Mouse (Mus musculus): Measurements from ENCODE around the gene Mrpl55.

Mrpl55 gene

GRCm38 (mm10) chr11:59228122-59228953 is 26.1 kb downstream of the Mrpl55 start, which contains the start of gene Arf1:
Gene Arf1 (minus strand): TSS chr11:59228270.
- DNase-seq: peak; percentile 94 to 95

- DNase-seq: peak in 1 of 2 experiments; percentile 23
These were observed 28.0 kb downstream of the Mrpl55 start for GRCm38 (mm10) chr11:59230144-59230760.

DNA sequence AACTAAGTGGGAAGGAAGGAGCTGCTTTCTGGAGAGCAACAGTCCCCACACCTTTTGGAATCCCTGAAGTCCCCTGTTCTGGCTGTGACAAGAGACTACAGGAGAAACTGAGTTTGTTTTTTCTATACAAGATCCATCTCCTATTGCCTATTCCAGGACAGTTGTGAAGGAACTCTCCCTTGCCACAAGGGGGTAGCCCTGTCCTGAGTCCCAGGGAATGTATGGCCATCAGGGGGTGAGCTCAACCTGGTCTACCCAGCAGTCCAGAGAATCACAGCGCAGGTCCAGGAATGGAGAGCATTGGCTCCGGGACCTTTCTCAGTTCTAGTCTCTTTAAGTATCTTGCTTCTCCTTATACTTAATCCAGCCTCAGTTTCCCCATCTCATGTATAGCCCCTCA is 30.5 kb downstream of the Mrpl55 start:
- no peak for DNase-seq

DNA sequence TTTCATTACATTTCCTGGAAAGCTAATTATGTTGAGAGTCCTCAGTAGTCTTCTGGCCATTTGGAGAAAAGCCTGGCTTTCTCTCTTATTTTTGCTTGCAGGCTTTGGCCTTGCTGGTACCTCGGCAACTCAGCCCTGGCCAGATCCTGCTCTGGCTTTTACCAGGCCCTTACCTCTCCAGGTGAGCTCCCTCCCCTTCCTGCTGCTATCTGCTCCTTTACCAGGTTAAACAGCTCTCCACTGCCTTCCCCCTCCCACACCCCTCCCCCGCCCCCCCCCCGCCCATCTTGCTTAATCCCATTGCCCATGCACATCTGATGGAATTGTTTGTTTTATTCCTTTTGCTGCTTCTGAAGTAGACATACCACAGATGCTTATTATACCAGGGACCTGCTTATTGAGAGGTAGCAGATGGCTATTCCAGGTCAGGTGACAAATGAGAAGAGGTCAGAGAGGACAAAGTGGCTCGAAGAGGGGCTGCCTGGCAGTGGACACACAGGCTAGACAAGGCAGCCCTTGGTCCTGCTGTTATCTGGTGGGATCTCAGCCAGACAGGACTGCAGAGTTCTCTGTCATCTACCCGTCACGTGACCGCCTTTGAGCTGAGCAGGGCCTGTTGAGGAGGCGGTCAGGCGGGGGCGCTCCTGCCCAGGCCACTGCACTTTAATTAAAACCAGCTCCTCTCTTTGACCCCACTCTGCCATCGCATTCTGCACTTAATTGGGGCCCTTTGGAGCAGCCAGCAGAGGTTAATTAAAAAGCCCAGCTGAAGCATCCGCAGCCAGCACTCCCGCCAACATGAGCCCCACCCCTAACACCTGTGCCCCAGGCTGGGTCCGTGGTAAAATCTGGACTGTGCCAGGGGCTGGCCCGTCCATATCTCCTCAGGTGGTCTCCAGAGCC is 36.5 kb downstream of the Mrpl55 start:
- peak in 1 of 2 experiments; percentile 14 for DNase-seq

DNA sequence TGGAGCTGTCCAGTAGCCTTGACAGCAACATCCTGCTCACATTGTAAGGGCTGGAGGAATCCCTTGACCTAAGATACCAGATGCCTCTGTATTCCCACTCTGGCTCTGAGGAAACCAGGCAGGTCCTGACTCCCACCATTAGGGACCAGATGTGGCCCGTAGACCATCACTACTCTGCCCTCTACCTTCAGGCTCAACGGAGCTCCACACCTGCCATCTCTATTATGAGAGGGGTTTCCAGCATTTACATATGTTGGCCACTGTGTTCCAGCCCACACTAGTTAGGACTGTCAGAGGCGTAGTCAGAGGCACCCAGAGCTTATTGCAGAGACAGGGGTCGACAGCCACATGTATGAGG is 37.1 kb downstream of the Mrpl55 start:
- DNase-seq: no peak

DNA sequence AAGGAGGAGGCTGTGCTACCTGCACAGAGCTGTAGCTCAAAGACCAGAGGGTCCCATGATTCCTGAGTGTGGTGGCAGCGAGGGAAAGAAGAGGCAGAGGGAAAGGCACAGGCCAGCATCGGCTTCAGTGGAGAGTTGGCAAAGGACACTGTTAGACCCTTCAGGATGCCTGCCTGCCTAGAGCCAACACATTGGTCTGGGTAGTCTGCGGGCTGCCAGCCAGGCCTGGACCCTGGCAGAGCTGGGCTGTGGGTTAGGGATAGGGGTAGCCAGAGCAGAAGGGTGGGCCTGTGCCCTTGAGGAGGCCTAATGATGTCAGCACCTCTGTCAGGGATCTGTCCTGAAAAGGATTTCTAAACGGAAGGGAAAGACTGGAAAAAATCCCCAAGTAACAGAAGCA is 37.5 kb downstream of the Mrpl55 start:
- DNase-seq: no peak

DNA sequence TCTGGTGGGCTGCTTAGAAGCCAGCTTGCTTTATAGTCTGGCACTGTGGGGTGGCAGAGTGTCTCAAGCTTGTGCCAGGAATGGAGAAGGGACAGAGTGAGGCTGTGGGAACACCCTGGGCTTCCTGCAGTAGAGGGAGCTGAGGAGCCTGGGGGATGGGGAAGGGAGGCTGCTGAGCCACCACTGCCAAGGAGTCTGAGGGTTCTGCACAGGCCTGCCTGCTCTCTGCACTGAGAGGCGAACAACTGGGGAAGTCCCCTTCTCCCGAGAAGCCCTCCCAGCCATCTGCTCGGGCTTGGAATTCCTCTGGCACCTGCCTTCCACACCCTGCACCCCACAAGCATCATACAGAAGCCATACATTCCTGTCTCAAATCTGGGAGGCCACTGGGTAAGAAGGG is 39.6 kb downstream of the Mrpl55 start:
- no peak for DNase-seq

DNA sequence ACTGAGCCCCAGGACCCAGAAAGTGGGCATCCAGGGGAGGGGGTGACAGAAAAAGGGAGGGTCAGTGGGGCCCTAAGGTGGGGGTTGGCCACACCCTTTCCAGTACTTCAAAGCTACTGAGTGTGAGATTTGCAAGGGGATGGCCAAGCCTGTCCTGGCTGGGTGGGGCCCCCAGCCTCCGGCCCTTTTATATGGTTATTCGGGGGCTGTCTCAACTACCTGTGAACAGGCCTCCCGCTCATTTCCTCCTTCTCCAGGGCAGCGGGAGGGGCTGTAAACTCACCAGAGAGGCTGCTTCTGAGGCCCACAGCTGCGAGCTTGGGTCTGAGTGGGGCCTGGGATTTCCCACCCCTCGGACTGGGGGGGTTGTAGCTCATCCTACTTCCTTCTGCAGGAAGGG is 41.6 kb downstream of the Mrpl55 start:
- DNase-seq: no peak

DNA sequence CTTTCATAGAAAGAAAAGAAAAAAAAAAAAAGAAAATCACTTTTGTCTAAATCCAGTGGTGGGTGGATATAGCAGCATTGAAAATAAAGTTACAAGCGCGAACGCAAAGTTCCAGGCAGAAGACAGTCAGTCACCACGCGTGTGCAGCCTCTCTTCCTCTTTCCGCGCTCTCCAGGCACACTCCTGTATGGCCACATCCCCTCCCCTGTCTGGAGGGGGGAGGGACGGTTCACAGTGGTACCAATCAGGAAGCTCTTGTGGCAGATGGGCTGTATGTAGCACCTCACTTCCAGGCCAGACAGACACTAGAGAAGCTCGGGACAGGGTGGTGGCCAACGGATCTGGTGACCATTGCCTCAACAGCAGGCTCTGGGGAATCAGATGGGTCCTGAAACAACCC is 45.8 kb downstream of the Mrpl55 start:
- DNase-seq: no peak
